In genomic region chr5:24385374-24385773, GRCm38 (mm10) we compare ENCODE assay signal across 31 mouse cellular contexts. TPM values are rescaled to one million over a fixed set of nuclear protein-coding genes. Genes with fewer than 3 reads are reported as not detected.
DNase-seq lines count a peak whose midpoint lies in the region; ATAC-seq and TF ChIP-seq lines count a peak whose summit lies in the region.
"Had no signal": no experiment of that assay in that cellular context is flagged by ENCODE, and none has a peak within 500 bp of the region (broad histone marks: within the 10 kb centered on the region; RNA-seq: fewer than 3 reads in every experiment).

No protein-coding gene starts in this region.

- TF ChIP-seq POLR2A in heart, adult 2 months (IDR thresholded peaks at IDR 0.05; ENCODE audit: insufficient read depth, low read depth, low read length): no peak

- no peak overlapping the region for H3K9ac ChIP-seq in heart, adult 2 months (ENCODE audit: low read depth, low read length)
- no peak overlapping the region for H3K9ac ChIP-seq in heart, embryonic 13.5 days
- H3K9ac ChIP-seq: embryonic facial prominence, embryonic 12.5 days; embryonic facial prominence, embryonic 15.5 days; forebrain, postnatal 0 days; hindbrain, embryonic 13.5 days had no signal

- ATAC-seq in cerebellum, adult (ENCODE audit: insufficient number of reproducible peaks, low FRiP score, low TSS enrichment): no peak
- no peak for ATAC-seq in heart, embryonic 13.5 days (ENCODE audit: extremely low read depth, insufficient number of reproducible peaks, low FRiP score, low TSS enrichment)
- ATAC-seq: activated CD4-positive, CD25-positive, alpha-beta regulatory T cell, adult 4 months; forebrain, embryonic 14.5 days; forebrain, postnatal 0 days; hindbrain, embryonic 16.5 days; inflammation-experienced regulatory T-cells, adult 6 months; intestine, embryonic 16.5 days had no signal

- H3K4me3 ChIP-seq in heart, adult 2 months: no peak overlapping the region
- no peak overlapping the region for H3K4me3 ChIP-seq in heart, embryonic 13.5 days
- H3K4me3 ChIP-seq in layer of hippocampus, adult 2 months: no peak overlapping the region
- H3K4me3 ChIP-seq: embryonic facial prominence, embryonic 12.5 days; embryonic facial prominence, embryonic 15.5 days; hindbrain, embryonic 10.5 days; hindbrain, embryonic 13.5 days had no signal

- TF ChIP-seq CTCF in heart, adult 2 months (IDR thresholded peaks at IDR 0.05): no peak
- no peak for TF ChIP-seq CTCF in layer of hippocampus, adult 2 months (conservative IDR thresholded peaks at IDR 0.05)

- WGBS in heart, adult 2 months: 88% methylated on average over 5 of the region's 5 CpGs
- WGBS in heart, embryonic 13.5 days: 71% methylated on average over 5 of the region's 5 CpGs

- peak; percentile 20 for DNase-seq in cerebellum, adult 9-10 months
- no peak for DNase-seq in heart, adult 2 months
- no peak for DNase-seq in heart, adult 18-20 months
- DNase-seq in heart, adult 8-10 months (ENCODE audit: low spot score): no peak
- DNase-seq in layer of hippocampus, adult 2 months (ENCODE audit: low spot score in 2 of 2): no peak
- DNase-seq in layer of hippocampus, postnatal 10 days (ENCODE audit: low spot score in 2 of 2): no peak
- DNase-seq: adrenal gland, adult 8-10 months; adrenal gland, postnatal 25 days; cerebellum, adult 18-20 months; cerebellum, adult 9-11 months; cerebellum, postnatal 25 days; forebrain, postnatal 0 days; gastrocnemius, postnatal 10 days; gastrocnemius, postnatal 36 days; heart, postnatal 10 days; kidney, adult 18-20 months; kidney, adult 9 months had no signal

- H3K27me3 ChIP-seq in heart, adult 2 months (ENCODE audit: control insufficient read depth, insufficient read depth, low read length): no peaks in the 10 kb centered on the region
- peaks cover 43% of the 10 kb centered on the region for H3K27me3 ChIP-seq in heart, embryonic 13.5 days (replicated peaks)

- H3K79me2 ChIP-seq in heart, adult 2 months (replicated peaks; ENCODE audit: control insufficient read depth, insufficient read depth, low read length): no peaks in the 10 kb centered on the region

- TF ChIP-seq EP300 in heart, adult 2 months (IDR thresholded peaks at IDR 0.05; ENCODE audit: insufficient read depth, low read depth, low read length): no peak

- peaks cover 13% of the 10 kb centered on the region for H3K4me1 ChIP-seq in heart, adult 2 months (ENCODE audit: control insufficient read depth, insufficient read depth, low read length)
- H3K4me1 ChIP-seq in heart, embryonic 13.5 days: peaks cover 68% of the 10 kb centered on the region

- peak overlapping the region; percentile 45 for H3K27ac ChIP-seq in heart, adult 2 months
- peak overlapping the region; percentile 73 for H3K27ac ChIP-seq in heart, embryonic 13.5 days (replicated peaks)
- H3K27ac ChIP-seq in layer of hippocampus, adult 2 months: peak overlapping the region; percentile 84; the same call in 1 of the 2 replicates
- H3K27ac ChIP-seq: embryonic facial prominence, embryonic 12.5 days; embryonic facial prominence, embryonic 15.5 days; hindbrain, embryonic 10.5 days; hindbrain, embryonic 13.5 days had no signal

- intact Hi-C loops in heart, adult 2 months (cut with DNase I): no loop called here

- H3K4me2 ChIP-seq in heart, embryonic 13.5 days: no peak overlapping the region
- H3K4me2 ChIP-seq: embryonic facial prominence, embryonic 12.5 days; embryonic facial prominence, embryonic 15.5 days; hindbrain, embryonic 13.5 days had no signal

- peaks cover 5% of the 10 kb centered on the region; the same call in 1 of the 2 replicates for H3K36me3 ChIP-seq in heart, adult 2 months (ENCODE audit: control insufficient read depth, insufficient read depth, low read length)
- H3K36me3 ChIP-seq in heart, embryonic 13.5 days: 0 out of 2 replicates have a peak, but pooled peaks cover 4% of the 10 kb centered on the region
- H3K36me3 ChIP-seq: embryonic facial prominence, embryonic 12.5 days; embryonic facial prominence, embryonic 15.5 days; hindbrain, embryonic 10.5 days; hindbrain, embryonic 13.5 days had no signal

- no peaks in the 10 kb centered on the region for H3K9me3 ChIP-seq in heart, embryonic 13.5 days
- H3K9me3 ChIP-seq: embryonic facial prominence, embryonic 12.5 days; embryonic facial prominence, embryonic 15.5 days; hindbrain, embryonic 10.5 days; hindbrain, embryonic 13.5 days had no signal

RNA-seq across cellular contexts. Expression of gene Atg9b, which starts 6.6 kb away (rescaled TPM):
- total RNA-seq in heart, adult 2 months (2021): 1 to 10 TPM in 1 of 2 experiments, under 1 TPM in 1; 0.89 to 1.1 TPM
- 2.2 and 2.3 TPM in 2 replicates for polyA plus RNA-seq in heart, adult 2 months (2012; rRNA removed)
- 1 to 10 TPM in 1 of 2 experiments, under 1 TPM in 1; 0.75 to 1.4 TPM for total RNA-seq in heart, adult 18-20 months (2021)
- polyA plus RNA-seq in heart, embryonic 13.5 days (2015; fragmentation: Nextera tagmentation; extraction: Ambion mirVana): 0.87 and 1.4 TPM in 2 replicates
- 1 to 10 TPM in 2 of 4 experiments, under 1 TPM in 2; 0.73 to 1.7 (median 1.1) TPM for total RNA-seq in heart, adult 8-10 months (2022)
- total RNA-seq in layer of hippocampus, adult 2 months (2021): 1 to 10 TPM; 3.0 to 3.2 TPM
- 1 to 10 TPM; 5.0 to 5.2 TPM for total RNA-seq in layer of hippocampus, postnatal 10 days (2021)
- total RNA-seq: gastrocnemius, postnatal 36 days had no signal

RNA-seq across cellular contexts. Expression of gene Abcb8, which starts 8.1 kb away (rescaled TPM):
- 10 to 100 TPM; 81.2 to 89.8 TPM for total RNA-seq in heart, adult 2 months (2021)
- 148 and 151 TPM in 2 replicates for polyA plus RNA-seq in heart, adult 2 months (2012; rRNA removed)
- 10 to 100 TPM; 87.2 to 90.7 TPM for total RNA-seq in heart, adult 18-20 months (2021)
- 62.0 and 63.4 TPM in 2 replicates for polyA plus RNA-seq in heart, embryonic 13.5 days (2015; fragmentation: Nextera tagmentation; extraction: Ambion mirVana)
- 100 to 1,000 TPM in 2 of 4 experiments, 10 to 100 TPM in 2; 96.5 to 106 (median 101) TPM for total RNA-seq in heart, adult 8-10 months (2022)
- total RNA-seq in layer of hippocampus, adult 2 months (2021): 10 to 100 TPM; 50.8 to 57.0 TPM
- total RNA-seq in layer of hippocampus, postnatal 10 days (2021): 10 to 100 TPM; 40.0 to 53.1 TPM

RNA-seq across cellular contexts. Expression of gene Nos3, which starts 20.8 kb away (rescaled TPM):
- 10 to 100 TPM; 23.5 to 24.4 TPM for total RNA-seq in heart, adult 2 months (2021)
- polyA plus RNA-seq in heart, adult 2 months (2012; rRNA removed): 26.3 and 30.7 TPM in 2 replicates
- total RNA-seq in heart, adult 18-20 months (2021): 10 to 100 TPM; 21.8 to 22.6 TPM
- polyA plus RNA-seq in heart, embryonic 13.5 days (2015; fragmentation: Nextera tagmentation; extraction: Ambion mirVana): 34.0 and 35.0 TPM in 2 replicates
- total RNA-seq in heart, adult 8-10 months (2022): 10 to 100 TPM; 21.4 to 26.9 (median 23.8) TPM
- total RNA-seq in layer of hippocampus, adult 2 months (2021): 1 to 10 TPM; 6.6 to 7.8 TPM
- total RNA-seq in layer of hippocampus, postnatal 10 days (2021): 10 to 100 TPM; 10.1 to 11.8 TPM
- total RNA-seq: granulocyte monocyte progenitor cell, adult 5-6 weeks had no signal

RNA-seq across cellular contexts. Expression of gene Asic3, which starts 27.8 kb away (rescaled TPM):
- under 1 TPM in 1 of 2 experiments, not detected in 1; 0.14 TPM for total RNA-seq in heart, adult 2 months (2021)
- polyA plus RNA-seq in heart, adult 2 months (2012; rRNA removed): 0.32 and 0.59 TPM in 2 replicates
- not detected for total RNA-seq in heart, adult 18-20 months (2021)
- 0.25 TPM in 1 of 2 replicates, not detected in the other for polyA plus RNA-seq in heart, embryonic 13.5 days (2015; fragmentation: Nextera tagmentation; extraction: Ambion mirVana)
- total RNA-seq in heart, adult 8-10 months (2022): under 1 TPM in 1 of 4 experiments, not detected in 3; 0.16 TPM
- total RNA-seq in layer of hippocampus, adult 2 months (2021): under 1 TPM; 0.20 to 0.39 TPM
- total RNA-seq in layer of hippocampus, postnatal 10 days (2021): not detected
- total RNA-seq: common myeloid progenitor, adult 5-6 weeks; forebrain, postnatal 0 days; granulocyte monocyte progenitor cell, adult 5-6 weeks had no signal
- polyA plus RNA-seq: forebrain, embryonic 11.5 days; forebrain, embryonic 14.5 days; inflammation-experienced regulatory T-cells, adult 6 months had no signal

RNA-seq across cellular contexts. Expression of gene Kcnh2, which starts 34.0 kb away (rescaled TPM):
- 10 to 100 TPM; 59.3 to 68.5 TPM for total RNA-seq in heart, adult 2 months (2021)
- polyA plus RNA-seq in heart, adult 2 months (2012; rRNA removed): 119 and 121 TPM in 2 replicates
- 10 to 100 TPM; 52.6 to 61.1 TPM for total RNA-seq in heart, adult 18-20 months (2021)
- 24.4 and 26.2 TPM in 2 replicates for polyA plus RNA-seq in heart, embryonic 13.5 days (2015; fragmentation: Nextera tagmentation; extraction: Ambion mirVana)
- 10 to 100 TPM; 48.8 to 95.2 (median 71.0) TPM for total RNA-seq in heart, adult 8-10 months (2022)
- total RNA-seq in layer of hippocampus, adult 2 months (2021): 10 to 100 TPM; 21.7 to 23.6 TPM
- total RNA-seq in layer of hippocampus, postnatal 10 days (2021): 10 to 100 TPM; 15.0 to 18.6 TPM
- total RNA-seq: granulocyte monocyte progenitor cell, adult 5-6 weeks had no signal
